Mouse (Mus musculus) forebrain, embryonic 15.5 days (tissue): ENCODE results near the gene Myt1. TPM values are rescaled to one million over a fixed set of nuclear protein-coding genes. Genes with fewer than 3 reads are reported as not detected.
A peak's percentile ranks its signal among the peaks of the same experiment; 100 is the strongest.

Experiments used
- ATAC-seq: fragments of 200-750 bp; cut with Nextera tagmentation; replicated peaks from 2 replicates; pipeline ENCODE4 v1.8.0; 2017; ENCODE audit warnings: mild to moderate bottlenecking, moderate TSS enrichment, moderate library complexity
- H3K27ac ChIP-seq: fragments of 300-500 bp; sonication (generic); replicated peaks from 2 replicates; pipeline ENCODE4 v1.5.1; 2015; ENCODE audit warnings: mild to moderate bottlenecking, inconsistent platforms
- H3K27me3 ChIP-seq: fragments of 300-500 bp; sonication (generic); 2 replicates; pipeline ENCODE4 v1.6.1; 2015; ENCODE audit warnings: inconsistent platforms
- H3K36me3 ChIP-seq: fragments of 300-500 bp; sonication (generic); 2 replicates; pipeline ENCODE4 v1.6.1; 2015; ENCODE audit warnings: mild to moderate bottlenecking, inconsistent platforms
- H3K4me1 ChIP-seq: fragments of 300-500 bp; sonication (generic); 2 replicates; pipeline ENCODE4 v1.6.1; 2015; ENCODE audit warnings: inconsistent platforms
- H3K4me2 ChIP-seq: fragments of 300-500 bp; sonication (generic); replicated peaks from 2 replicates; pipeline ENCODE4 v1.6.1; 2015; ENCODE audit warnings: mild to moderate bottlenecking, inconsistent platforms
- H3K4me3 ChIP-seq: fragments of 300-500 bp; sonication (generic); 2 replicates; pipeline ENCODE4 v1.5.1; 2015; ENCODE audit warnings: mild to moderate bottlenecking, inconsistent platforms
- H3K9ac ChIP-seq: fragments of 300-500 bp; sonication (generic); replicated peaks from 2 replicates; pipeline ENCODE4 v1.6.1; 2015; ENCODE audit warnings: mild to moderate bottlenecking, inconsistent platforms
- H3K9me3 ChIP-seq: fragments of 300-500 bp; sonication (generic); 2 replicates; pipeline ENCODE4 v1.6.1; 2016; ENCODE audit warnings: inconsistent platforms
- WGBS: fragments of 180-500 bp; shearing (Covaris S2); methylation state at CpG from one replicate; pipeline ENCODE4 v1.1.7; 2015; ENCODE audit warnings: mixed read lengths; 5-methylcytosine and 5-hydroxymethylcytosine counted together
- polyA plus RNA-seq: library from polyadenylated mRNA; unstranded; fragments of >200 nt; fragmentation: Nextera tagmentation; extraction: Ambion mirVana; gene quantifications from 2 replicates; pipeline ENCODE4 v1.2.1, GENCODE M21; 2015

Gene Myt1
- 26.7 and 30.7 TPM in 2 replicates for polyA plus RNA-seq

GRCm38 (mm10) chr2:181763006-181763830 is at the start of gene Myt1:
TSS of gene Myt1 (plus strand) at chr2:181763332.
- Histone ChIP-seq H3K27me3 (no peaks in the 10 kb centered on the region), H3K4me2 (peak within 1 kb of the TSS; percentile 79), H3K4me1 (peaks cover 66% of the 10 kb centered on the region), H3K27ac (peak within 1 kb of the TSS; percentile 96), H3K36me3 (no peaks in the 10 kb centered on the region), H3K9ac (peak within 1 kb of the TSS; percentile 34; the same call in 1 of the 2 replicates), H3K4me3 (peak within 1 kb of the TSS; percentile 29), H3K9me3 (no peaks in the 10 kb centered on the region)
- peak; percentile 58 for ATAC-seq
- WGBS: 4% methylated on average over 8 of the region's 8 CpGs

- H3K9me3 ChIP-seq: no peaks in the 10 kb centered on the region
- 80% methylated on average over 1 of the region's 1 CpGs for WGBS
These were observed 49.4 kb upstream of the Myt1 start for GRCm38 (mm10) chr2:181713749-181714148.

GRCm38 (mm10) chr2:181714903-181715326 is 48.2 kb upstream of the Myt1 start, which contains the start of gene Oprl1:
TSS of gene Oprl1 (plus strand) at chr2:181715016.
- Histone ChIP-seq H3K9me3 (no peaks in the 10 kb centered on the region), H3K4me1 (peaks cover 42% of the 10 kb centered on the region), H3K36me3 (peaks cover 14% of the 10 kb centered on the region), H3K9ac (peak within 1 kb of the TSS; percentile 65), H3K4me3 (peak within 1 kb of the TSS; percentile 50), H3K27me3 (no peaks in the 10 kb centered on the region), H3K27ac (peak within 1 kb of the TSS; percentile 87), H3K4me2 (peak within 1 kb of the TSS; percentile 54)
- peak; percentile 85 for ATAC-seq
- WGBS: 0% methylated on average over 7 of the region's 7 CpGs

More at GRCm38 (mm10) chr2:181713749-181714148, 49.4 kb upstream of the Myt1 start:
- Histone ChIP-seq H3K36me3 (peaks cover 4% of the 10 kb centered on the region; the same call in 1 of the 2 replicates), H3K4me1 (peaks cover 42% of the 10 kb centered on the region), H3K4me3 (no peak overlapping the region), H3K27me3 (no peaks in the 10 kb centered on the region), H3K27ac (peak overlapping the region; percentile 87), H3K4me2 (no peak overlapping the region), H3K9ac (no peak overlapping the region)
- ATAC-seq: peak; percentile 67

GRCm38 (mm10) chr2:181715382-181715781 is 47.8 kb upstream of the Myt1 start:
- Histone ChIP-seq H3K9me3 (no peaks in the 10 kb centered on the region), H3K27me3 (no peaks in the 10 kb centered on the region), H3K4me1 (peaks cover 42% of the 10 kb centered on the region), H3K4me3 (peak overlapping the region; percentile 50), H3K4me2 (peak overlapping the region; percentile 54), H3K9ac (peak overlapping the region; percentile 65), H3K27ac (peak overlapping the region; percentile 87), H3K36me3 (peaks cover 16% of the 10 kb centered on the region)
- ATAC-seq: peak; percentile 20
- 47% methylated on average over 3 of the region's 3 CpGs for WGBS

GRCm38 (mm10) chr2:181716991-181717390 is 46.1 kb upstream of the Myt1 start:
- H3K27me3 ChIP-seq: no peaks in the 10 kb centered on the region
- peaks cover 16% of the 10 kb centered on the region for H3K36me3 ChIP-seq
- ATAC-seq: no peak
- H3K27ac ChIP-seq: no peak overlapping the region
- 0 out of 2 replicates have a peak overlapping the region, but pooled peaks have one; percentile 3 for H3K4me3 ChIP-seq
- H3K4me2 ChIP-seq: peak overlapping the region; percentile 54
- WGBS: 62% methylated on average over 3 of the region's 3 CpGs
- H3K4me1 ChIP-seq: peaks cover 45% of the 10 kb centered on the region
- H3K9me3 ChIP-seq: no peaks in the 10 kb centered on the region
- H3K9ac ChIP-seq: no peak overlapping the region

- ATAC-seq: no peak
- no peak overlapping the region for H3K4me3 ChIP-seq
- H3K9me3 ChIP-seq: no peaks in the 10 kb centered on the region
- H3K9ac ChIP-seq: no peak overlapping the region
- H3K36me3 ChIP-seq: peaks cover 16% of the 10 kb centered on the region
- WGBS: 37% methylated on average over 3 of the region's 3 CpGs
- peaks cover 29% of the 10 kb centered on the region for H3K4me1 ChIP-seq
- no peaks in the 10 kb centered on the region for H3K27me3 ChIP-seq
- H3K4me2 ChIP-seq: no peak overlapping the region
- no peak overlapping the region for H3K27ac ChIP-seq
These were observed 43.1 kb upstream of the Myt1 start for GRCm38 (mm10) chr2:181720061-181720460.

GRCm38 (mm10) chr2:181721200-181721599 is 41.9 kb upstream of the Myt1 start:
- no peak for ATAC-seq

GRCm38 (mm10) chr2:181722213-181722612 is 40.9 kb upstream of the Myt1 start:
- WGBS: 18% methylated on average over 3 of the region's 3 CpGs
- Histone ChIP-seq H3K9me3 (no peaks in the 10 kb centered on the region), H3K4me2 (no peak overlapping the region), H3K27ac (no peak overlapping the region), H3K27me3 (no peaks in the 10 kb centered on the region), H3K4me3 (no peak overlapping the region), H3K9ac (no peak overlapping the region), H3K36me3 (peaks cover 16% of the 10 kb centered on the region), H3K4me1 (peaks cover 12% of the 10 kb centered on the region)
- ATAC-seq: peak; percentile 38; the same call in 1 of the 2 replicates

More at GRCm38 (mm10) chr2:181721200-181721599, 41.9 kb upstream of the Myt1 start:
- peaks cover 16% of the 10 kb centered on the region for H3K36me3 ChIP-seq
- no peaks in the 10 kb centered on the region for H3K9me3 ChIP-seq
- no peak overlapping the region for H3K4me2 ChIP-seq
- H3K4me3 ChIP-seq: no peak overlapping the region
- no peaks in the 10 kb centered on the region for H3K27me3 ChIP-seq
- no peak overlapping the region for H3K9ac ChIP-seq
- H3K4me1 ChIP-seq: peaks cover 18% of the 10 kb centered on the region
- no peak overlapping the region for H3K27ac ChIP-seq

GRCm38 (mm10) chr2:181727659-181728262 is 35.4 kb upstream of the Myt1 start:
- Histone ChIP-seq H3K36me3 (no peaks in the 10 kb centered on the region), H3K9me3 (no peaks in the 10 kb centered on the region), H3K27ac (peak overlapping the region; percentile 23; the same call in 1 of the 2 replicates), H3K4me3 (no peak overlapping the region), H3K4me2 (no peak overlapping the region), H3K27me3 (no peaks in the 10 kb centered on the region), H3K4me1 (peaks cover 8% of the 10 kb centered on the region; the same call in 1 of the 2 replicates), H3K9ac (no peak overlapping the region)
- WGBS: 30% methylated on average over 9 of the region's 9 CpGs
- no peak for ATAC-seq

GRCm38 (mm10) chr2:181730051-181730450 is 33.1 kb upstream of the Myt1 start:
- no peak for ATAC-seq
- H3K9me3 ChIP-seq: no peaks in the 10 kb centered on the region
- H3K27me3 ChIP-seq: no peaks in the 10 kb centered on the region
- H3K4me1 ChIP-seq: peaks cover 8% of the 10 kb centered on the region; the same call in 1 of the 2 replicates
- H3K36me3 ChIP-seq: no peaks in the 10 kb centered on the region
- H3K4me3 ChIP-seq: no peak overlapping the region
- WGBS: 79% methylated on average over 3 of the region's 3 CpGs
- H3K4me2 ChIP-seq: no peak overlapping the region
- no peak overlapping the region for H3K9ac ChIP-seq
- H3K27ac ChIP-seq: no peak overlapping the region

- Histone ChIP-seq H3K27me3 (no peaks in the 10 kb centered on the region), H3K9me3 (no peaks in the 10 kb centered on the region), H3K9ac (no peak overlapping the region), H3K27ac (no peak overlapping the region), H3K4me1 (no peaks in the 10 kb centered on the region), H3K4me3 (no peak overlapping the region), H3K36me3 (no peaks in the 10 kb centered on the region), H3K4me2 (no peak overlapping the region)
- WGBS: 77% methylated on average over 1 of the region's 1 CpGs
- ATAC-seq: no peak
These were observed 10.5 kb upstream of the Myt1 start for GRCm38 (mm10) chr2:181752626-181753025.

GRCm38 (mm10) chr2:181758147-181758725 is 4.9 kb upstream of the Myt1 start:
- H3K27ac ChIP-seq: peak overlapping the region; percentile 72; the same call in 1 of the 2 replicates
- H3K4me2 ChIP-seq: no peak overlapping the region
- H3K9ac ChIP-seq: no peak overlapping the region
- H3K4me3 ChIP-seq: no peak overlapping the region
- no peak for ATAC-seq
- 74% methylated on average over 2 of the region's 2 CpGs for whole genome bisulfite sequencing
- H3K9me3 ChIP-seq: no peaks in the 10 kb centered on the region
- H3K27me3 ChIP-seq: no peaks in the 10 kb centered on the region
- no peaks in the 10 kb centered on the region for H3K36me3 ChIP-seq
- H3K4me1 ChIP-seq: peaks cover 28% of the 10 kb centered on the region
